ENCODE assay signal across 9 mouse cellular contexts in the genomic region with DNA sequence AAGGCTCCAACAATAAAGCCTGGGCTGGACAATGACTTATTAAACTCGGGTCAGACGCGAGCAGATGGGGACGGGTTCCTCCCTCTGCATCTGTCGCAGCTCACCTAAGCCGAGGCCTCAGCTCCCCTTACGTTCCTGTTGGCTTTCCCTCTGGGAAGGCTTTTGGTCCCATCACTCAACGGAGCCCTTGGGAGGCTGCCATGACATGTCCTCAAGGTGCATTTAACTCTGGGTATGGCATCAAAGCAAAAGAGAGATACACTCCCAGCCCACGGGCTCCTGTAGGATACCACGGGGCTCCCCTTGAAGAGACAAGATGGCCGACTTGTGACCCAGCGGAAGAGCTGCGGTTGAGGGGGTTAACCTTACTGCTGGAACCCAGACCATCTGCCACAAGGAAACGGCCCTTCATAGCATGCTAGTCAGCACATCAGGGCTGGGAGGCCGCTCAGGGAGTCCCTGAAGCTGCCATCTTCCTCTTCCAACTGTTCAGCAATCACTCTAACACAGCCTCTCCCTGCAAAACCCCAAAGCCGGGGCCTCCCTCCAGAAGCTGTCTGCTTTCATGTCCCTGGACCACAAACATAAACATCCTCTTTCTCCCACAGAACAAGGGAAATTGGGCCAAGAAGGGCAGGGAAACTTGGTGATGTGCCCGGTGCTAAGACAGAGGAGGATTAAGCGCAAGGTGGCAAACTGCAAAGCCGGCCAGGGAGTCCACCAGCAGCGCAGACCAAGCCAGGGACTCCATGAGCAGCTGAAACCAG. TPM values are rescaled to one million over a fixed set of nuclear protein-coding genes. Genes with fewer than 3 reads are reported as not detected.
DNase-seq lines count a peak whose midpoint lies in the region; ATAC-seq and TF ChIP-seq lines count a peak whose summit lies in the region.
"Had no signal": no experiment of that assay in that cellular context is flagged by ENCODE, and none has a peak within 500 bp of the region (broad histone marks: within the 10 kb centered on the region; RNA-seq: fewer than 3 reads in every experiment).

No protein-coding gene starts in this region.

- ATAC-seq in embryonic facial prominence, embryonic 14.5 days (ENCODE audit: low read depth), result no peak

- H3K9ac ChIP-seq in embryonic facial prominence, embryonic 14.5 days (ENCODE audit: low read depth, low read length), result no peak overlapping the region

- no peaks in the 10 kb centered on the region for H3K27me3 ChIP-seq in embryonic facial prominence, embryonic 14.5 days (replicated peaks; ENCODE audit: control insufficient read depth, insufficient read depth, low read length)

- no peak overlapping the region for H3K4me2 ChIP-seq in embryonic facial prominence, embryonic 14.5 days (ENCODE audit: low read depth, low read length)

- DNase-seq in gastrocnemius, adult 2 months, result peak; percentile 49
- DNase-seq in gastrocnemius, adult 18-20 months (ENCODE audit: low spot score), result no peak
- peak; percentile 62 for DNase-seq in Muller cell, postnatal 12 days (ENCODE audit: inconsistent ontology term)
- DNase-seq in embryonic facial prominence, embryonic 14.5 days (ENCODE audit: low spot score), result peak; percentile 68
- peak; percentile 75 for DNase-seq in lung, postnatal 14 days
- DNase-seq in yolk sac, embryonic 10.5 days (ENCODE audit: low spot score), result no peak
- no peak for DNase-seq in adrenal gland, adult 18-20 months (ENCODE audit: low spot score in 2 of 2)
- no peak for DNase-seq in layer of hippocampus, adult 9-11 months
- DNase-seq: right cerebral cortex, postnatal 14 days had no signal

- no peaks in the 10 kb centered on the region for H3K9me3 ChIP-seq in embryonic facial prominence, embryonic 14.5 days (ENCODE audit: control insufficient read depth, low read length)

- H3K4me3 ChIP-seq in gastrocnemius, adult 2 months, result no peak overlapping the region
- H3K4me3 ChIP-seq in embryonic facial prominence, embryonic 14.5 days (ENCODE audit: low read depth, low read length), result no peak overlapping the region

- intact Hi-C loops in gastrocnemius, adult 2 months (cut with DNase I), result no loop called here

- TF ChIP-seq CTCF in gastrocnemius, adult 2 months (IDR thresholded peaks at IDR 0.05), result no peak

- WGBS in embryonic facial prominence, embryonic 14.5 days, result 78% methylated on average over 20 of the region's 20 CpGs

- peak overlapping the region; percentile 87 for H3K27ac ChIP-seq in gastrocnemius, adult 2 months
- no peak overlapping the region for H3K27ac ChIP-seq in embryonic facial prominence, embryonic 14.5 days (replicated peaks; ENCODE audit: low read depth, low read length)

- peaks cover 37% of the 10 kb centered on the region for H3K4me1 ChIP-seq in embryonic facial prominence, embryonic 14.5 days (ENCODE audit: control insufficient read depth, insufficient read depth, low read length)

- H3K36me3 ChIP-seq in embryonic facial prominence, embryonic 14.5 days (ENCODE audit: control insufficient read depth, insufficient read depth, low read length), result no peaks in the 10 kb centered on the region

RNA-seq across cellular contexts. Expression of a gene that starts 5.0 kb away (rescaled TPM):
- 10 to 100 TPM; 30.7 to 36.6 TPM for total RNA-seq in gastrocnemius, adult 2 months (2021)
- total RNA-seq in gastrocnemius, adult 18-20 months (2021), result 10 to 100 TPM; 29.7 to 29.9 TPM
- 11.7 and 13.2 TPM in 2 replicates for polyA plus RNA-seq in embryonic facial prominence, embryonic 14.5 days (2014; fragmentation: Nextera tagmentation; extraction: Ambion mirVana)
- total RNA-seq in adrenal gland, adult 18-20 months (2021), result 10 to 100 TPM; 17.7 to 30.8 TPM

RNA-seq across cellular contexts. Expression of a gene that starts 5.1 kb away (rescaled TPM):
- not detected for total RNA-seq in gastrocnemius, adult 2 months (2021)
- total RNA-seq in gastrocnemius, adult 18-20 months (2021), result under 1 TPM in 1 of 2 experiments, not detected in 1; 0.26 TPM
- polyA plus RNA-seq in embryonic facial prominence, embryonic 14.5 days (2014; fragmentation: Nextera tagmentation; extraction: Ambion mirVana), result 3.2 and 7.6 TPM in 2 replicates
- total RNA-seq in adrenal gland, adult 18-20 months (2021), result 1 to 10 TPM; 1.2 to 1.3 TPM

RNA-seq across cellular contexts. Expression of a gene that starts 44.4 kb away (rescaled TPM):
- total RNA-seq in gastrocnemius, adult 2 months (2021), result 100 to 1,000 TPM; 148 to 177 TPM
- total RNA-seq in gastrocnemius, adult 18-20 months (2021), result 100 to 1,000 TPM; 174 to 191 TPM
- 82.0 and 89.4 TPM in 2 replicates for polyA plus RNA-seq in embryonic facial prominence, embryonic 14.5 days (2014; fragmentation: Nextera tagmentation; extraction: Ambion mirVana)
- 100 to 1,000 TPM; 106 to 107 TPM for total RNA-seq in adrenal gland, adult 18-20 months (2021)

Comparison
In these comparisons a context has a peak if more than half of its experiments do, and no peak if none do; other contexts are left out.
1. DNase-seq: peak in gastrocnemius, adult 2 months (single experiment), Muller cell, postnatal 12 days (single experiment), embryonic facial prominence, embryonic 14.5 days (single experiment) and lung, postnatal 14 days (single experiment); none in gastrocnemius, adult 18-20 months (single experiment), yolk sac, embryonic 10.5 days (single experiment), adrenal gland, adult 18-20 months (0 of 2) and layer of hippocampus, adult 9-11 months (single experiment).